Mouse (Mus musculus): Measurements from ENCODE around the gene Rnf144a.

DNA sequence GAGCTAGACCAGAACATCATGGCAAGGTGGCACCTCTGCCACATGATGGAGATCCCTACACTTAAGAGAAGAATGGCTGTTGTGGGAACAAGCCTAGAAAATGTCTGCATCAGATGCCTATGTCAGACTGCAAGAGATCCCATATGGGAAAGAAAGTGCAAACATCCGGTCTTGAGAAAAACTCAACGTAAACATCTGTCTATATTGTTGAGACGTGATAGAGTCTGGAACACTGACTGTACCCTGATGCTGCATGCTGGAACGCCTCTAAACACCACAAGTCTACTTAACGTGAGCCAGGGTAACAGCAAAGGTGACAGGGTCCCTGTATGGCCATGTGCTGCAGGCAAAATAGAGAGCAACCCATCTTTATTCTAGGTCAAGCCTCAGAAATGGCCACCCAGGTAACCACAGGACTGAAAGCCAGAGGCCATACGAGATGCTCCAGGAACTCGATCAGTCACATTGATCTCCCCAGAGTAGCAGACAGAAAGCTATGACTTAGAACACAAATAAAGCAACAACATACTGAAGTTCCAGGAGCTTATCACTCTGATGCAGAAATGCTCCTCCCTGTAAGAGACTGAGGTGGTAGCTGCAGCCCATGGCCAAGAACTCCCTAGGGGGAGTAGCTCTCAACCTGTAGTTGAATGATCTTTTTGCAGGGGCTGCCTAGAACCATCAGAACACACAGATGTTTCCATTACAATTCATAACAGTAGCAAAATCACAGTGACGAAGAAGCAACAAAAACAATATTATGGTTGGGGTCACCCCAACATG lies 38.3 kb downstream of the Rnf144a start:
- TF ChIP-seq POLR2A (IDR thresholded peaks at IDR 0.05; ENCODE audit: control insufficient read depth, extremely low read depth, insufficient read depth, low read length, poor library complexity) (no peak), CTCF (IDR thresholded peaks at IDR 0.05; ENCODE audit: borderline replicate concordance, control insufficient read depth, extremely low read depth, insufficient read depth, low read length, poor library complexity) (no peak)
